Comparison of ENCODE assay signal across 11 mouse cellular contexts in genomic region chr13:96660095-96660860, GRCm38 (mm10). TPM values are rescaled to one million over a fixed set of nuclear protein-coding genes. Genes with fewer than 3 reads are reported as not detected.
DNase-seq lines count a peak whose midpoint lies in the region; ATAC-seq and TF ChIP-seq lines count a peak whose summit lies in the region.
"Had no signal": no experiment of that assay in that cellular context is flagged by ENCODE, and none has a peak within 500 bp of the region (broad histone marks: within the 10 kb centered on the region; RNA-seq: fewer than 3 reads in every experiment).

No protein-coding gene starts in this region.

- peak; percentile 49 for ATAC-seq in heart, postnatal 0 days (ENCODE audit: insufficient read depth, low read depth)
- ATAC-seq in heart, embryonic 11.5 days (replicated peaks; ENCODE audit: insufficient number of reproducible peaks, low FRiP score, low TSS enrichment) = no peak
- peak; percentile 74 for ATAC-seq in hindbrain, embryonic 14.5 days (ENCODE audit: low FRiP score)
- ATAC-seq in activated CD4-positive, CD25-positive, alpha-beta regulatory T cell, adult 4 months = no peak

- no peaks in the 10 kb centered on the region for H3K9me3 ChIP-seq in heart, postnatal 0 days (replicated peaks; ENCODE audit: control insufficient read depth, low read length)
- no peaks in the 10 kb centered on the region for H3K9me3 ChIP-seq in heart, embryonic 11.5 days (replicated peaks; ENCODE audit: control insufficient read depth, low read length)
- no peaks in the 10 kb centered on the region for H3K9me3 ChIP-seq in hindbrain, embryonic 14.5 days (ENCODE audit: control insufficient read depth, low read length)

- WGBS in heart, postnatal 0 days = 69% methylated on average over 10 of the region's 10 CpGs
- WGBS in heart, embryonic 11.5 days (ENCODE audit: insufficient replicate concordance) = 87% methylated on average over 10 of the region's 10 CpGs
- WGBS in hindbrain, embryonic 14.5 days = 32% methylated on average over 10 of the region's 10 CpGs
- WGBS in kidney, adult 2 months = 73% methylated on average over 10 of the region's 10 CpGs

- no peak overlapping the region for H3K4me2 ChIP-seq in heart, postnatal 0 days (ENCODE audit: low read depth, low read length)
- H3K4me2 ChIP-seq in heart, embryonic 11.5 days = no peak overlapping the region
- no peak overlapping the region for H3K4me2 ChIP-seq in hindbrain, embryonic 14.5 days (replicated peaks)
- H3K4me2 ChIP-seq: liver, embryonic 11.5 days had no signal

- H3K27me3 ChIP-seq in heart, postnatal 0 days (ENCODE audit: control insufficient read depth, insufficient read depth, low read length) = no peaks in the 10 kb centered on the region
- no peaks in the 10 kb centered on the region for H3K27me3 ChIP-seq in heart, embryonic 11.5 days (ENCODE audit: control insufficient read depth, insufficient read depth, low read length)
- no peaks in the 10 kb centered on the region for H3K27me3 ChIP-seq in hindbrain, embryonic 14.5 days (ENCODE audit: control insufficient read depth, insufficient read depth, low read length)
- H3K27me3 ChIP-seq in kidney, adult 2 months (replicated peaks; ENCODE audit: control insufficient read depth, insufficient read depth, low read length) = no peaks in the 10 kb centered on the region

- TF ChIP-seq CTCF in heart, postnatal 0 days (IDR thresholded peaks at IDR 0.05; ENCODE audit: low read depth) = no peak
- TF ChIP-seq CTCF in kidney, adult 2 months (conservative IDR thresholded peaks at IDR 0.05; ENCODE audit: insufficient read depth, insufficient read length, low read depth, low read length) = no peak

- H3K9ac ChIP-seq in heart, postnatal 0 days (replicated peaks; ENCODE audit: low read depth, low read length) = no peak overlapping the region
- H3K9ac ChIP-seq in heart, embryonic 11.5 days (ENCODE audit: low read depth, low read length) = no peak overlapping the region
- H3K9ac ChIP-seq in hindbrain, embryonic 14.5 days = no peak overlapping the region

- peak; percentile 17 for DNase-seq in heart, postnatal 0 days (ENCODE audit: low spot score)
- peak; percentile 49 to 63 for DNase-seq in right cerebral cortex, postnatal 10 days (ENCODE audit: low spot score in 2 of 2)
- no peak for DNase-seq in right cerebral cortex, adult 18-20 months
- DNase-seq in hindbrain, embryonic 14.5 days (ENCODE audit: low spot score) = no peak
- no peak for DNase-seq in adrenal gland, postnatal 4 days (ENCODE audit: low spot score in 2 of 2)
- DNase-seq in kidney, adult 2 months = no peak
- DNase-seq: adrenal gland, adult 8-10 months; kidney, postnatal 36 days had no signal

- peaks cover 96% of the 10 kb centered on the region for H3K36me3 ChIP-seq in heart, postnatal 0 days (replicated peaks; ENCODE audit: control insufficient read depth, insufficient read depth, low read length)
- peaks cover 62% of the 10 kb centered on the region for H3K36me3 ChIP-seq in heart, embryonic 11.5 days (ENCODE audit: control insufficient read depth, insufficient read depth, low read length)
- peaks cover 98% of the 10 kb centered on the region for H3K36me3 ChIP-seq in hindbrain, embryonic 14.5 days (replicated peaks; ENCODE audit: control insufficient read depth, insufficient read depth)
- peaks cover 31% of the 10 kb centered on the region for H3K36me3 ChIP-seq in kidney, adult 2 months (ENCODE audit: control insufficient read depth, insufficient read depth, low read length)

- H3K4me3 ChIP-seq in heart, postnatal 0 days (ENCODE audit: low read depth, low read length) = no peak overlapping the region
- H3K4me3 ChIP-seq in heart, embryonic 11.5 days (ENCODE audit: low read depth, low read length) = no peak overlapping the region
- H3K4me3 ChIP-seq in hindbrain, embryonic 14.5 days (replicated peaks; ENCODE audit: low read length) = no peak overlapping the region
- H3K4me3 ChIP-seq in kidney, adult 2 months (ENCODE audit: insufficient read depth, low read depth, low read length) = no peak overlapping the region

- H3K27ac ChIP-seq in heart, postnatal 0 days (ENCODE audit: low read depth) = no peak overlapping the region
- H3K27ac ChIP-seq in heart, embryonic 11.5 days (ENCODE audit: low read depth, low read length) = no peak overlapping the region
- no peak overlapping the region for H3K27ac ChIP-seq in hindbrain, embryonic 14.5 days
- no peak overlapping the region for H3K27ac ChIP-seq in kidney, adult 2 months (ENCODE audit: insufficient read depth, low read depth, low read length)

- TF ChIP-seq POLR2A in kidney, adult 2 months (IDR thresholded peaks at IDR 0.05; ENCODE audit: low read depth, low read length) = no peak

- no peak for TF ChIP-seq EP300 in heart, postnatal 0 days (IDR thresholded peaks at IDR 0.05; ENCODE audit: low read depth)

- no peaks in the 10 kb centered on the region for H3K4me1 ChIP-seq in heart, postnatal 0 days (ENCODE audit: control insufficient read depth, insufficient read depth)
- no peaks in the 10 kb centered on the region for H3K4me1 ChIP-seq in heart, embryonic 11.5 days (ENCODE audit: control insufficient read depth, insufficient read depth, low read length)
- H3K4me1 ChIP-seq in hindbrain, embryonic 14.5 days (replicated peaks; ENCODE audit: control insufficient read depth, insufficient read depth, low read length) = no peaks in the 10 kb centered on the region
- H3K4me1 ChIP-seq in kidney, adult 2 months (ENCODE audit: control insufficient read depth, insufficient read depth, low read length) = no peaks in the 10 kb centered on the region

RNA-seq across cellular contexts. Expression of gene Hmgcr, which starts 10.5 kb away (rescaled TPM):
- total RNA-seq in heart, postnatal 0 days (2014; rRNA removed; ENCODE audit: low replicate concordance) = 19.8 and 48.7 TPM in 2 replicates
- 10.6 and 13.8 TPM in 2 replicates for polyA plus RNA-seq in heart, postnatal 0 days (2015; fragmentation: Nextera tagmentation; extraction: Ambion mirVana)
- 51.3 and 69.5 TPM in 2 replicates for polyA plus RNA-seq in heart, embryonic 11.5 days (2014; fragmentation: Nextera tagmentation; extraction: Ambion mirVana)
- 198 and 251 TPM in 2 replicates for polyA plus RNA-seq in hindbrain, embryonic 14.5 days (2014; fragmentation: Nextera tagmentation; extraction: Ambion mirVana)
- 10 to 100 TPM; 64.0 to 68.0 TPM for polyA plus RNA-seq in activated CD4-positive, CD25-positive, alpha-beta regulatory T cell, adult 4 months (2017; shearing (Covaris generic))
- 10 to 100 TPM; 58.9 to 64.1 TPM for total RNA-seq in adrenal gland, postnatal 4 days (2021)
- 18.7 and 33.7 TPM in 2 replicates for polyA plus RNA-seq in kidney, adult 2 months (2012; rRNA removed)

Comparison
In these comparisons a context has a peak if more than half of its experiments do, and no peak if none do; other contexts are left out.
1. ATAC-seq: peak in heart, postnatal 0 days (single experiment) and hindbrain, embryonic 14.5 days (single experiment); none in heart, embryonic 11.5 days (single experiment) and activated CD4-positive, CD25-positive, alpha-beta regulatory T cell, adult 4 months (single experiment).
2. DNase-seq: peak in heart, postnatal 0 days (single experiment) and right cerebral cortex, postnatal 10 days (2 of 2); none in right cerebral cortex, adult 18-20 months (single experiment), hindbrain, embryonic 14.5 days (single experiment), adrenal gland, postnatal 4 days (0 of 2) and kidney, adult 2 months (single experiment).